Mouse (Mus musculus) ES-E14 (cell line): ENCODE data around the gene Hoxc5. TPM values are rescaled to one million over a fixed set of nuclear protein-coding genes. Genes with fewer than 3 reads are reported as not detected.

Experiments used
- DNase-seq: peaks from one replicate; pipeline ENCODE4 v3.0.0-alpha.2; 2013; ENCODE audit warnings: low read depth, low spot score
- H3K27ac ChIP-seq: 2 replicates; pipeline ENCODE4 v1.5.1; 2012; ENCODE audit warnings: low read depth, mild to moderate bottlenecking, low read length, moderate library complexity, mixed read lengths; ENCODE audit not compliant: poor library complexity, insufficient read depth, severe bottlenecking
- H3K36me3 ChIP-seq: 2 replicates; pipeline ENCODE4 v1.6.1; 2012; ENCODE audit warnings: mild to moderate bottlenecking, low read length, moderate library complexity, mixed read lengths; ENCODE audit not compliant: control insufficient read depth, poor library complexity, insufficient read depth, severe bottlenecking
- H3K4me1 ChIP-seq, 2 experiments: fragments of 150-350 bp in 1 of 2; sonication (generic) in 1 of 2; 2 replicates each; pipeline ENCODE4 v1.6.1; 2012; ENCODE audit warnings: low read length in 2 of 2, mild to moderate bottlenecking in 1 of 2, mixed read lengths in 1 of 2; ENCODE audit not compliant: control insufficient read depth in 2 of 2, insufficient read depth in 2 of 2, poor library complexity in 1 of 2
- H3K4me3 ChIP-seq, 2 experiments: fragments of 150-350 bp in 1 of 2; sonication (generic) in 1 of 2; 2 replicates each; pipeline ENCODE4 v1.5.1; 2012; ENCODE audit warnings: low read length in 2 of 2, low read depth in 1 of 2, mild to moderate bottlenecking in 1 of 2, mixed read lengths in 1 of 2; ENCODE audit not compliant: insufficient read depth in 1 of 2, poor library complexity in 1 of 2, severe bottlenecking in 1 of 2
- H3K9ac ChIP-seq: 2 replicates; pipeline ENCODE4 v1.6.1; 2012; ENCODE audit warnings: low read depth, mild to moderate bottlenecking, low read length, mixed read lengths; ENCODE audit not compliant: poor library complexity, insufficient read depth, severe bottlenecking
- H3K9me3 ChIP-seq: fragments of 150-350 bp; sonication (generic); 2 replicates; pipeline ENCODE4 v1.6.1; 2012; ENCODE audit warnings: low read depth, mild to moderate bottlenecking, low read length; ENCODE audit not compliant: control insufficient read depth, insufficient read depth
- CHD2 ChIP-seq: IDR thresholded peaks from 2 replicates; pipeline ENCODE4 v1.6.1; 2014; ENCODE audit warnings: mild to moderate bottlenecking, low read depth, low read length, inconsistent platforms
- HCFC1 ChIP-seq: IDR thresholded peaks from 2 replicates; pipeline ENCODE4 v1.6.1; 2012; ENCODE audit warnings: low read length, inconsistent platforms, borderline replicate concordance; ENCODE audit not compliant: insufficient read depth
- MAFK ChIP-seq: IDR thresholded peaks from 2 replicates; pipeline ENCODE4 v1.6.1; 2014; ENCODE audit warnings: mild to moderate bottlenecking, low read depth, low read length, inconsistent platforms; ENCODE audit not compliant: insufficient read depth
- ZC3H11A ChIP-seq: IDR thresholded peaks from 2 replicates; pipeline ENCODE4 v1.6.1; 2012; ENCODE audit warnings: low read depth, mild to moderate bottlenecking, inconsistent platforms, low read length, borderline replicate concordance
- ZNF384 ChIP-seq: IDR thresholded peaks from 2 replicates; pipeline ENCODE4 v1.6.1; 2012; ENCODE audit warnings: low read depth, low read length, inconsistent platforms
- in situ Hi-C, 2 experiments: fragments of 600-800 bp; cut with MboI; formaldehyde crosslinking; loops; one replicate each; pipeline ENCODE4 v1.15.1; 2025; ENCODE audit warnings: low sequenced_read_pairs in 2 of 2, inconsistent platforms in 1 of 2; ENCODE audit not compliant: unreplicated experiment in 2 of 2
- total RNA-seq: library from RNA; depleted of rRNA; stranded (reverse); fragments of 300-350 nt; gene quantifications from 2 replicates; pipeline ENCODE4 v1.2.3, GENCODE M21; 2012

The Hoxc5 gene
- total RNA-seq, 1 experiment, result 0.22 TPM

DNA sequence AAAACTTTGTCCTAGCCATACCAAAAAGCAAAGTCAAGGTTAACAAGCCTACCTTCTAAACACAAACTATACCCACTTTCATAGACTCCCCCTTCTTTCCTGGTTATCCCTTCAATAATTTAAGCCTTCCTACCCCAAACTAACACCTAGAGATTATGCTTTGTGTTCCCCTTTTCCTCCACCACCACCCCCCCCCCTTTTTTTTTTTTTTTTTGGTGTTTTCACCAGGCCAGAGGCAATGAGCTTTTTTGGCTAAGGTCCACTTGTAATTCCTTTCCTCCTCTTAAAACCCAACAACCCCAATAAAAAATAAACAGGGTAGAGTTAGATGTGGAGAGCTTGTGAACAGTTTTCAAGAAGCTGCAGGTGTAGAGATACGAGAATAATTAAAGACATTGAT is 2.1 kb downstream of the Hoxc5 start:
- Histone ChIP-seq H3K27ac (no peak overlapping the region), H3K4me1 (peaks cover 0 to 2% of the 10 kb centered on the region in 2 experiments; a peak in 1 of 4 replicates), H3K9me3 (no peaks in the 10 kb centered on the region), H3K9ac (no peak overlapping the region), H3K36me3 (no peaks in the 10 kb centered on the region), H3K4me3 (no peak overlapping the region)
- TF ChIP-seq ZC3H11A (no peak), MAFK (no peak), HCFC1 (no peak), CHD2 (no peak)
- in situ Hi-C loops, result no loop called here
- no peak for DNase-seq

DNA sequence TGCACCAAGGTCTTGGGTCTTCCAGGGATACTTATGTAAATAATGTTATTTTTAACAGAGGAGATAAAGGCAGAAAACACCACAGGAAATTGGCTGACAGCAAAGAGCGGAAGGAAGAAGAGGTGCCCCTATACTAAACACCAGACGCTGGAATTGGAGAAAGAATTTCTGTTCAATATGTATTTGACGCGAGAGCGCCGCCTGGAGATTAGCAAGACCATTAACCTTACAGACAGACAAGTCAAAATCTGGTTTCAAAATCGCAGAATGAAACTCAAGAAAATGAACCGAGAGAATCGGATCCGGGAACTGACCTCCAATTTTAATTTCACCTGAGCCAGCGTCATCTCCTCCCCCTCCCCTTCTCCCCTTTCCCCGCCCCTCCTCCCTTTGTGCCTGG is 3.5 kb downstream of the Hoxc5 start:
- no peak overlapping the region for H3K27ac ChIP-seq
- no peak overlapping the region for H3K9ac ChIP-seq
- in situ Hi-C loops, result no loop called here
- H3K4me3 ChIP-seq, result no peak overlapping the region
- TF ChIP-seq HCFC1 (no peak), CHD2 (no peak), MAFK (no peak)
- no peaks in the 10 kb centered on the region for H3K36me3 ChIP-seq
- DNase-seq, result no peak
- peaks cover 0 to 3% of the 10 kb centered on the region in 2 experiments; a peak in 1 of 4 replicates for H3K4me1 ChIP-seq
- H3K9me3 ChIP-seq, result no peaks in the 10 kb centered on the region

DNA sequence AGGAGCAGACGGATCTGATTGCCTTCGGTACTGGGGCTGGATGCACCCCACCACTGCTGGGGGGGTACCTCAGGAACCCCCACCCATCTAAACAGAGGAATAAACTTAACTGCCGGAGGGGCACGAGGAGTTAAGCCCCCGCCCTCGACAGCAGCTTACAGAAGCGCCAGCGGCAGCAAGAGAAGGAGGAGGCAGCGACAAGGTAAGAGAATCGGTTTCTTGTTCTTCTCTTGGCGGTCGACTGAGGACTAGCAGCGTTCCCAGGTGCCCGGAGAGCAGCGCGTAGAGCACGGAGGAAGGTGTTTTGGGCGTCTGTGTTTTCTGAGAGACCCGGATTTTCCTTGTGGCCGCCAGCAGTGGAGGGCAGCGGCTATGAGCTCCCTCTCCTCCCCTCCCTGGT is 5.0 kb downstream of the Hoxc5 start:
- H3K4me1 ChIP-seq, result peaks cover 0 to 8% of the 10 kb centered on the region in 2 experiments; a peak in 1 of 4 replicates
- no peak overlapping the region for H3K4me3 ChIP-seq
- no peak overlapping the region for H3K9ac ChIP-seq
- TF ChIP-seq ZNF384, result no peak
- TF ChIP-seq CHD2, result no peak
- TF ChIP-seq ZC3H11A, result no peak
- no peak for TF ChIP-seq MAFK
- TF ChIP-seq HCFC1, result no peak
- no peak overlapping the region for H3K27ac ChIP-seq
- H3K36me3 ChIP-seq, result no peaks in the 10 kb centered on the region
- in situ Hi-C loops, result no loop called here
- H3K9me3 ChIP-seq, result no peaks in the 10 kb centered on the region
- DNase-seq, result no peak

DNA sequence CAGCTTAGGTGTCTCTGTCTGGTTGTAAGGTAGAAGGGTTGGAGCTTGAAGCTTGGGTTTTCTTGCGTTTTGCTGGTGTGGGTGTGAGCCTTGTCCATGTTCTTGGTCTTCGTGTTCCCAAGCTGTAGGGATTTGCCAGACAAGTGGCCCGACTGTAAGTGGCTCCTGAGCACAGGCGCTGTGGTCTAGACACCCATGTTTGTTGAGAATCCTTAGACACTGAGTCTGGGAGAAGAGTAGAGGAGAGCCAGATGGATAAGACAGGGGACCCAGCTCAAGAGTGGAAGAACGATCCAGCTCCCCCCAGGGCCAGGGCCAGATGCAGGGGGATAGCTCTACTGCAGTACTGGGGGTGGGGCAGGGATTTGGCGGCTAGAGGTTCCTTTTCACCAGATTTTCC is 5.5 kb downstream of the Hoxc5 start:
- Histone ChIP-seq H3K27ac (no peak overlapping the region), H3K9me3 (no peaks in the 10 kb centered on the region), H3K9ac (no peak overlapping the region), H3K36me3 (no peaks in the 10 kb centered on the region), H3K4me3 (no peak overlapping the region), H3K4me1 (peaks cover 0 to 6% of the 10 kb centered on the region in 2 experiments; a peak in 1 of 4 replicates)
- no peak for TF ChIP-seq CHD2
- no peak for TF ChIP-seq MAFK
- TF ChIP-seq ZNF384, result no peak
- TF ChIP-seq HCFC1, result no peak
- TF ChIP-seq ZC3H11A, result no peak
- in situ Hi-C loops, result no loop called here
- no peak for DNase-seq

DNA sequence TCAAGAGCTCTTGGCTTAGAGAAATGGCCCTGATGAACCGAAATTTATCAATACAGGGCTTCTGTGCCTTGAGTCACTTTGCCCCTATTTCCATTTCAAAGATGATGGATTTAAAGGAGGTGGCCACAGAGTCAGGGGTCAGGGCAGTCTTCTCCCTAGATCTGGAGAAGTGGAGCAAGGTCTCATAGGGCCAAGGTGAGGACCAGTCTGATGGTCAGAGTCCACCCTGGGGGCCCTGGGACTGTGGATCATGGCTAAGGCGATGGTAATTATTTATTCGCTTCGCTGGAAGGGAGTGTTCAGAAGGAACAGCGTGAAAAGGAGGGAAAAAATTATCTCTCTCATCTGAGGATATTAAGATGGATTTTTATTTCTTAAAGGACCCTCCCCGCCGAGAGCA is 7.8 kb downstream of the Hoxc5 start:
- H3K4me1 ChIP-seq, result peaks cover 0 to 6% of the 10 kb centered on the region in 2 experiments; a peak in 1 of 4 replicates
- in situ Hi-C loops, result loop anchor here in 1 of 2 experiments (25.0 kb wide), 1 partner anchor 337 kb away; the partner anchor contains the start of gene Gpr84

More for the DNA sequence above, 7.8 kb downstream of the Hoxc5 start:
- no peak overlapping the region for H3K4me3 ChIP-seq
- TF ChIP-seq HCFC1, result no peak
- TF ChIP-seq CHD2, result no peak
- no peak overlapping the region for H3K9ac ChIP-seq
- H3K36me3 ChIP-seq, result no peaks in the 10 kb centered on the region
- no peak overlapping the region for H3K27ac ChIP-seq
- no peak for DNase-seq
- H3K9me3 ChIP-seq, result no peaks in the 10 kb centered on the region
